13 mouse cellular contexts compared by ENCODE assay signal in genomic region chr13:54181318-54181717, GRCm38 (mm10). TPM values are rescaled to one million over a fixed set of nuclear protein-coding genes. Genes with fewer than 3 reads are reported as not detected.
"Had no signal": no experiment of that assay in that cellular context is flagged by ENCODE, and none has a peak within 500 bp of the region (broad histone marks: within the 10 kb centered on the region; RNA-seq: fewer than 3 reads in every experiment).

No protein-coding gene starts in this region.

- H3K4me1 ChIP-seq: midbrain, embryonic 15.5 days; neural tube, embryonic 12.5 days; stomach, embryonic 15.5 days had no signal

- H3K4me3 ChIP-seq: megakaryocyte, embryonic 14.5 days; midbrain, embryonic 12.5 days; midbrain, embryonic 15.5 days; neural tube, embryonic 12.5 days; stomach, embryonic 15.5 days had no signal

- H3K36me3 ChIP-seq: midbrain, embryonic 12.5 days; midbrain, embryonic 15.5 days; neural tube, embryonic 12.5 days; stomach, embryonic 15.5 days had no signal

- H3K4me2 ChIP-seq: lung, embryonic 14.5 days; midbrain, embryonic 12.5 days; midbrain, embryonic 15.5 days; neural tube, embryonic 12.5 days; stomach, embryonic 15.5 days had no signal

- H3K27me3 ChIP-seq: midbrain, embryonic 12.5 days; midbrain, embryonic 15.5 days; neural tube, embryonic 12.5 days; stomach, embryonic 15.5 days had no signal

- H3K27ac ChIP-seq: midbrain, embryonic 12.5 days; midbrain, embryonic 15.5 days; neural tube, embryonic 12.5 days; stomach, embryonic 15.5 days; stomach, postnatal 0 days had no signal

- ATAC-seq: midbrain, embryonic 15.5 days had no signal

- H3K9me3 ChIP-seq: midbrain, embryonic 15.5 days; neural tube, embryonic 12.5 days; stomach, embryonic 15.5 days had no signal

- DNase-seq: lung, adult 18-20 months; lung, postnatal 10 days; right cerebral cortex, postnatal 14 days; thymus, adult 2 months; thymus, postnatal 25 days; thymus, postnatal 4 days had no signal

- H3K9ac ChIP-seq: lung, embryonic 14.5 days; midbrain, embryonic 12.5 days; midbrain, embryonic 15.5 days; neural tube, embryonic 12.5 days; stomach, embryonic 15.5 days had no signal

RNA-seq across cellular contexts. Expression of gene Hrh2, which starts 10.6 kb away (rescaled TPM):
- polyA plus RNA-seq: lung, embryonic 14.5 days had no signal
